Mouse (Mus musculus) layer of hippocampus, adult 18-20 months (tissue): ENCODE measurements around the gene Dnajc11. TPM values are rescaled to one million over a fixed set of nuclear protein-coding genes. Genes with fewer than 3 reads are reported as not detected.

Source experiments
- DNase-seq, 2 experiments: peaks; one replicate each; pipeline ENCODE4 v3.0.0; 2022; ENCODE audit warnings: low spot score in 2 of 2
- long read RNA-seq: library from polyadenylated mRNA; stranded (forward); transcript quantifications from one replicate; pipeline ENCODE4 v2.0.0, GENCODE M21; 2021
- total RNA-seq, 2 experiments: library from RNA; stranded (reverse); gene quantifications; 2 replicates each; pipeline ENCODE4 v1.2.3; 2021

Gene Dnajc11
- 10 to 100 TPM; 65.4 to 67.7 TPM for total RNA-seq
- long read RNA-seq, transcript Dnajc11-201 (16 exons, 3,151 nt): major isoform, 130 of 147 reads
- long read RNA-seq, partial matches to known transcripts: 4 of 147 reads
- long read RNA-seq, other reads (novel, unspliced or antisense): 13 of 147 reads

DNA sequence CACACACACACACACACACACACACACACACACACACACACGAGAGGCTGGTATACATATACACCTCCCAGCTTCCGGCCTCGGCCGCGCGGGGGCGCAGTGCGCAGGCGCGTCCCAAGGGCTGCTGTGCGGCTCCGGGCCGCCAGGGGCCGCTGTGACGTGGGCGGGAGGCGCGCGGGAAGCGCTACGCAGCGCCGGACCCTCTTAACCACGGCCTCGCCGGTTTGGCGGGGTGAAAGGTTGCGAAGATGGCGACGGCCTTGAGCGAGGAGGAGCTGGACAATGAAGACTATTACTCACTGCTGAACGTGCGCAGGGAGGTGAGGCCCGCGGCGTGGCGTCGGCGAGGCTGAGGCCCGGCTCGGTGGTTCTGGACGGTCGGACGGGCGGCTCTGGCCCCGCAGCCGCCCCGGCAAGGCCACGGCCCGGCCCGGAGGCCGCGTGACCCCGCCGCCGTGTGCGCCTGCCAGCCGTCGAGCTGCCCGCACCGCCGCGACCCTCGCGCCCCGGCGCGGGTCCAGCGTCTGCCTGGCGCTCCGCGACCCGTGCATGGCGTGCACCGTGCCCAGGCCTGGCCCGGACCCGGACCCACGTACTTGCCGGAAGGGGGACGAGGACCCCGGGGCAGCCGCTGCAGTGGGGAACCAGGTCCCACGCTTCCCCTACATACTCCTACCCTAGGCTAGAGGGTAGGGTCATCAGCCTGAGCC lies at the start of gene Dnajc11:
TSS of gene Dnajc11 (plus strand) at position 187 of the 710 bp plus-strand sequence.
- peak; percentile 92 to 94 for DNase-seq

DNA sequence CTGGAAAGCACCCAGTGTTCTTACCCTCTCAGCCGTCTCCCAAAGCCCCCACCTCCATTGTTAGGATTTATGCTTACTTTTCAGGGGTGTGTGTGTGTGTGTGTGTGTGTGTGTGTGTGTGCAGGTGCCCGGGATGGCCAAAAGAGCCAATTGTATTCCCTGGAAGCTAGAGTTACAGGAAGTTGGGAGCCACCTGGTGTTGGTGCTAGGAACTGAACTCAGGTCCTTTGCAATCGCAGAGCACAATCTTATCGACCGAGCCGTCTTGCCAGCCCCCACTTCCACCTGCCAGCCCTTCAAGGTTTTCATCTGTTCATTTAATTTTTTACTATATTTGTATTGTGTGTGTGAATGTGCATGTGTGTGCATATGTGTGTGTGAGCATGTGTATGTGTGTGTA lies 40.2 kb upstream of the Dnajc11 start:
- no peak for DNase-seq

DNA sequence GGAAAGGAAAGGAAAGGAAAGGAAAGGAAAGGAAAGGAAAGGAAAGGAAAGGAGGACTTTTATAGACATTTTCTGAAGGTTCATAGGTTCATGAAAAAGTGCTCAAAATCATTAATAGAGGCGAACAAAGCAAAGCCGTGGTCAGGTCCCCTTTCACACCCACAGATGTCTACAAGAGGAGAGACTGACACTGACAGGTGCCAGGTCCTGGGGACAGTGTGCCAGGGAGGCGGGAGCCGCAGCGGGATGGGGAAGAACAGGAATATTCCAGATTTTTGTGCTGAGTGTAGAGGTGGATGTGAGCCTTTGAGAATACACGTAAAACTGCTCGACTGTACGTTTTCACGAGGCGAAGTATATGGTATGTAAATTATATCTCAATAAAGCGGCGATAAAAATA lies 38.6 kb upstream of the Dnajc11 start:
- DNase-seq: no peak

DNA sequence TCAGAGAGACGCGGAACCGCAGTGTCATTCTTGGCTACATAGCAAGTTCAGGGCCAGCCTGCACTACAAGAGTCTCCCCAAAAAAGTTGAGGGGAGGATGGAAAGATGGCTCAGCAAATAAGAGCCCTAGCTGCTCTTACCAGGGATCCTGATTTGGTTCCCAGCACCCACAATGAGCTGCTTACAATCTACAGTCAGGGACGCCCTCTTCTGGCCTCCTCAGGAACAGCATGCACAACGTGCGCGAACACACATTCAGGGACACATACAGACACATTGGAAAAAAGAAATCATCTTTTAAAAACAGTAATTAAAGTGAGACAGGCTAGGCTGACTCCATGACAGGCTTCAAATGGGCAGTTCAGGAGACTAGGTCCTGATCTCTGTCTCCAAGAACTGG lies 37.9 kb upstream of the Dnajc11 start:
- DNase-seq: no peak

DNA sequence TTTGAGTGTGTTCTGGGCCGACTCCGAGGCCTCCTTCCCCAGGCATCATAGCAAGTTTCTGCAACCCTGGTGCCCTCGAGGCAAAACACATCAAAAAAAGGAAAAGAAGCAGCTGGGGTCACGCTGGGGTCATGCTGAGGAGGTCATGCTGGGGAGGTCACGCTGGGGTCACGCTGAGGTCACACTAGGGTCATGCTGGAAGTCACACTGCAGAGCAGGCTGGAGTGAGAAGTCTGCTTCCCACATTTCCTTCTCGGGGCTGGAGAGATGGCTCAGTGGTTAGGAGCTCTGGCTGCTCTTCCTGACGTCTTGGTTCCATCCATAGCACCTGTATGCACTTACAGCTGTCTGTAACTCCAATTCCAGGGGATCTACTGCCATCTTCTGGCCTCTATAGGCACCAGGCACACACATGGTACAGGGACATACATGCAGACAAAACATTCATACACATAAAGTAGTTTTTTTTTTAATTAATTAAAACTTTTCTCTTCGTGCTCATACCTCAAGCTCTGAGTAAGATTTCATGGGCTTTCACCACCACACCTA lies 36.3 kb upstream of the Dnajc11 start:
- DNase-seq: no peak

DNA sequence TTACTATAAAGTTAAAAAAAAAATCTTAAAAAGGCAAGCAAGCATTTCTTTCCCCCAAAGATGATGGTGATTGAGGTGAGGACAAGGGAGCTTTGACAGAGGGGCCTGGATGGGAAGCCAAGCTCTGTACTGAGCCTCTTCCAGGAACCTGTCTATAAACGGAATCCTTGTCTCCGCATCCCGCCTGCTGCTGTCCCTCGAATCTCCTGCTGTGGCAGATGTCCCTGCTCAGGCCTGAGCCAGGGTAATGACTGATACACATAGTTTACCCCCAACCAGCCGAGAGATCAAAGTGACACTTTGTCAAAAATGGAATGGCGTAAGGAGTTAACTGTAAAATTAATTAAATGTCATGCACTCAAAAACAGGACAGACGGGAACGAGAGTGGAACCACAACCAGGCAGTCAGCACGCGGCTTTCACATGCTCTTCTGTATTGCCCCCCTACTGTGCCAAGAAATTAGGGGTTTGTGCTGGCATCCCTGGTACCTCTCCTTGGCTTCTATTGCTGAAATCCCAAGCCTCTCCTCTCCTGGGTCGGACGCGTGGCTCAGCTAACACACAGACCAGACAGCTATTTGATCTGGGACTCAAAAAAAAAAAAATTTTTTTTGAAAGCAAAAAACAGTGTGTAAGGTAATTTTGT lies 34.8 kb upstream of the Dnajc11 start:
- DNase-seq: no peak

DNA sequence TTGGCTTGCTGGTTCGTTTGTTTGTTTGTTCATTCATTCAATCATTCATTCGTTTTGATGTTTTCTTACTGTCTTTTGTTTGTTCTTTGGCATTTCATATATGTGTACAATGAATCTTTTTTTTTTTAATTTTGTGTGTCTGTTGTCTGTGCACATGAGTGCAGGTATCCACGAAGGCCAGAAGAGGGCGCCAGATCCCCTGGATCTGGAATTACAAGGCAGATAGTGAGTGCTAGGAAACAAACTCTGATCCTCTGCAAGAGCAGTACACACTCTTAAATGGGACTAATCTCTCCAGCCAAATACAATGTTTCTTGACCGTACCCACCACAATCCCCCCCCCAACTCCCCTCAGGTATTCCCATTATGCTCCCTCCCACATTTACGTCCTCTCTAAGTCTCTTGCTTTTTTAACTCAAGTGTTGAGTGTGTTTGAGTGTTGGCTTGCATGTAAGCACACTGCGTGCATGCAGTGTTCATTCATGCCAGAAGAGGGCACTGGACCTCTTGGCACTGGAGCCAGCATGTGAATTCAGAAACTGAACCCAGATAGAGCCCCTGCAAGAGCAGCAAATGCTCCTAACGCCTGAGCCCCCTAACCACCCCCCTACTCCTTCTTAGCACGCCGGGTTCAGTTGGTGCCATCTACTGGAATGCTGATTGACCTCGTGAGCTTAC lies 33.6 kb upstream of the Dnajc11 start:
- no peak for DNase-seq

DNA sequence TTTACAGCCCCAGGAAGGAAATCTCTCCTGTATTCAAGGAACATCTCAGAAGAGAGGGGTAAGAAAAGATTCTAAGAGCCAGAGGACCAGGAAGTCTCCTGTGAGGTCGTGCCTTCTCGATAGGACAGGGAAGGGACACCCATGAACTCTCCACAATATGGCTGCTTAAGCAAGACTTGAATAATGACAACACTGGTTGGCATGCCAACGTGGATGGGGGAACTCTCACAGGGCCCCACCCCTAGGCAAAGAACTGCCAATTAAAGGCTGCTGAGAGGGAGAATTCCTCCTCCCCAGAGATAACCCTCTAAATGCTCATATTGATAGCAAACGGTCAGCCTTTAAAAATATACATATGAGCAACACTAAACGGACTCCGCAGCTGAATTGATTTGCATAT lies 32.8 kb upstream of the Dnajc11 start:
- no peak for DNase-seq

DNA sequence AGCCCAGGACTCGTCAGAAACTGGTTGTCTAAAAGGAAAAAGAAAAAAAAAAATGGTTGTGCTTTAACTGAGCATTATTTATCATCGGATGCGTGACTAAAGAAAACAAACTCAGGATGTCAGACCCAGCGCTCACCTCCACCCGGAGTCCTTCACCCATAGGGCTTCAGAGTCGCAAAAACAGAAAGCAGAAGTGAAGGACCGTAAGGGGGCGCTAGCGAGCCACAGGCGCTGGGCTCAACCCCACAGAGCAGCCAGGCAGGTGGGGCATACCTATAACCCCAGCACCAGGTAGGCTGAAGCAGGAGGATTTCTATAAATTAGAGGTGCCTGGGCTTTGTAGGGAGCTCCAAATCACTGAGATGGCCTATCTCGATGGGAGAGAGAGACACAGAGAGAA lies 32.1 kb upstream of the Dnajc11 start:
- DNase-seq: no peak

DNA sequence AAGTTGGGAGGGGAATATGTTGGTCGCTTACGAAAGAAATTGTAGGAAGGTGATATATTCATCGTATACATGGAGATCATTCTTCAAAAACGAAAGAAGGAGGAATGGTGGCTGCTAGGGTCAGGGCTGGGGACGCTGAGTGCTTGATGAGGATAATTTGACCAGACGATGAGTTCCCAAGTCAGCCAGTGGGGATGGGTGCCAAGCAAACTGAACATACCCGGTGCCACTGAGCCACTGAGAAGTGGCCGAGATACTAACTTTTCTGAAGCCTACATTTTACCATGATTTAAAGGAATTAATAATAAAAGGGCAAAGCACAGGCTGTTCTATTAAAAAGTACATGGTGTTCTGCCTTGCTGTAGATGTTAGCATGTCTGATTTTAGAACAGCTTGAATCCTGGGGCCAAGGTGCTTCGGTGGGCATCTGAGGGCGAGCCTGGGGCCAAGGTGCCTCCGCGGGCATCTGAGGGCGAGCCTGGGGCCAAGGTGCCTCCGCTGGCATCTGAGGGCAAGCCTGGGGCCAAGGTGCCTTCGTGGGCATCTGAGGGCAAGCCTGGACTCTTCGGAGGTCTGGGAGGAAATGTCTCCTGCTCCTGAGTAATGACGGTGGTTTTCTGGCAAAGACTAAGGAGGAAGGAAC lies 31.3 kb upstream of the Dnajc11 start:
- no peak for DNase-seq

DNA sequence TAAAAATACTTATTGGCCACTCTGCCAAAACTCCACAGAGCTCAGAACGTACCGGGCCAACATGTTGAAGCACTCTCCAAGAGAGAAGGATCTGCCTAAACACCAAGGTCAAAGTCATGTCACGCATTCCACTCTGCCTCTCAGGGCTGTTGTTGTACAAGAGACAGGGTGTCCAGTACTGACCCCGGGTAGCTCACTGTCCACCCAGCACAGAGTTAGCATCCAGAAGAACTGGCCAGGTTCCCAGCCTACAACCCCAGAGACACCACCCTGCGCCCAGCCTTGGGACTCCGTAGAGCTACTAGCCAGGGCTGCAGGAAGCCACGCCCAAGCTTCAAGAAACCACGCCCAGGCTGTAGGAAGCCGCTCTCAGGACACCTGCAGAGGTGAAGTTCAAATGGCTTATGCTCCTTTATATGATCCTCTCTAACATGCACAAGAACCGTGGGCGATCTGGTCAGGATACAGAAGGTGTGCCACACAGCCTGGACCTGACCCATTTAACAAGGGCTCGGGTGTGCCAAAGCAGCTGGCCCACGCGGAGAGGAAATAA lies 30.7 kb upstream of the Dnajc11 start:
- DNase-seq: no peak

DNA sequence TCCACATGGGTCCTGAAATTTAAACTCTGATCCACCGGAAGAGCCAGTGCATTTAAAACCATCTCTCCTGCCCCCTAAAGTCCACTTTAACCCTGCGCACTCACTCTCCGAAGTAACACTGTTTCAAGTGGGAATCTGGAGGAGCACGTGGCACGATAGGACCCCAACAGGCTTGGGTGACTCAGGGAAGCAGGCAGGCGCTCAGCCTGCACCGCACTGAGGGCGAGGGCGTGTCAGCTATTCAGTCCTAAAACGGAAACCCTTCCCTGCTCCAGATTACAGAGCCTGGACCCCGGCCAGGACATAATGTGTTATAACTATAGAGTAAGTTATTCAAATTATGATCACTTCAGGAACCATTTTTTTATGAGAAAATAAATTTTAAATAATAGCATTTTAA lies 29.4 kb upstream of the Dnajc11 start:
- no peak for DNase-seq

DNA sequence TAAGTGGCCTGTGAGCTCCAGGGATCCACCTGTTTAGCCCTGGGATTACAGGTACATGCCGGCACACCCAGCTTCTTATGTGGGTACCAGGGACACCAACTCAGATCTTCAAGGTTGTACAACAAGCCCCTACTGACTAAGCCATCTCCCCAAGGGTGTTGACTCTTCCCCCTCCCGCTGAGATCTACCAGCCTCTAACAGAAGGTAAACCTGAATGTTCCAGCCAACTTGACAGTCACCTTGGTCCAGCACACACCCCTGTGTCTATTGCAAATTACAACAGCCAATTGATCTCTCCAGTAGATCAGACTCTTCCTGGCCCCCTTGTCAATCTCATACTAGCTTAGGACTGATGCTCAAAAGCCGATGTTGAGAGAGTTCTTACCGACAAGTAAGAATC lies 27.9 kb upstream of the Dnajc11 start:
- no peak for DNase-seq

DNA sequence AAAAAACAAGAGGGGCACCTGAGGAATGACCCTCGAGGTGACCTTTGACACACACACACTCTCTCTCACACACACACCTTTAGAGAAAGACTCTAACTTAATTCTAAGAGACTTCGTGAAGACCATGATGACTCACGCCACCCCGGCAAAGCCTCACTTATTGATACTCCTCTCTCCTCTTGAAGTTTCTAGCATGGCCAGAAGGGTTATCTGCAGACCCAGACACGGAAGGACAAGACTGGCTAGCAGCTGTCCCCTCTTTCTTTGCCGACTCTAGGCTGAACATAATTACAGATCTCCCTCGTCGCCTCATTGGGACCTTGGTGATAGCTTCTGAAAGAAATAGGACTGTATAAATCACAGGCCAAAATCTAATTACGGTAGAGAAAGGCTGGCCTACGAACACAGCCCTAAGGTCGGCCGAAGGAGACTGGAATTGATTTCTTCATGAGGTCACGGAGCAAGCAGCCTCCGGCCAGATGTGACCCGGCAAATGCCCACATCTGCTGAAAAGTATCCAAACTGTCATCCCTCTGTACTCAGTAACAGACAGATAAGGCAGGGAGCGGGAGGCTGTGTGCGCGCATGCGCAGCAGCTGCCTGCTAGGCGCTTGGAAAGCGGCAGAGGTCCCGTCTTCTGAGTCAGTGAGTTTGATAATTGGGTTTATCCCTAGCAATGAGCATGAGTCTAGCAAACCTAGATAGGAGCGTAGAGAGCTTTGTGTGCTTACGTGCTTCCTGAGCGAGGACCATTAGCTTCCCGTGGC lies 25.7 kb upstream of the Dnajc11 start:
- no peak for DNase-seq

DNA sequence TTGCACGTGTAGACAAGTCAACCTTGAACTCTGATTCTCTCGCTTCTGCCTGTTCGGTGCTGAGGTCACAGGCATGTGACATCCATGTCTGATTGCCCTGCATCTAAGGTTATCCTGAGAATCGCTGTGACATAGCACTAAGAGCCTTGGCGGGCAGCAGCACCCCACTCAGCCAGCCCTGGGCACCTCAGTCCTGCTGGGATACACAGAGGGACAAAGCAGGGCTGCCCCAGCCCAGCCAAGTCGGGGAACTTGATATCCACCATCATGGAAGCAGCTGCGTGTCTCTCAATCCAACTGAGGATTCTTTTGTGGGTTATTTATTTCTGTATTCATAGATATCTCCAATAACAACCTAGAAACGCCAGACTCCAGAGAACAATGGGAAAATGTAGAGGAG lies 24.7 kb upstream of the Dnajc11 start:
- no peak for DNase-seq

DNA sequence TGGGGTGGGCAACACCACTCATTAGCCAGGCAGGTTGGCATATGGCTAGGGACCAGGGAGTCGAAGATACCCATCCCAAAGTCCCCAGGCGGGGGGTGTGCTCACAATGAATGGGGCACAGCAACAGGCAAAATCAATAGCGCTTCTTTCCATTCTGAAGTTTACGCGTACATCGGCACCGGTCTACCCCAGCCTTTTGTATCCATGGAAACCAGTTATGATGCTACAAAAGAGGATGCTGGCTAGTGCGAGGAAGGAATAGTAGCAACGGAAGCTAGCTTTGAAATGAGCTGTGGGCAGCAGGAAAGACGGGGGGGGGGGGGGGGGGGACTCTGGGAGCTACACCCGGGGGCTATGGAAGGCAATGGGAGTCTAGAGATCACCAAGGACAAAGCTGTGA lies 17.2 kb upstream of the Dnajc11 start:
- no peak for DNase-seq

DNA sequence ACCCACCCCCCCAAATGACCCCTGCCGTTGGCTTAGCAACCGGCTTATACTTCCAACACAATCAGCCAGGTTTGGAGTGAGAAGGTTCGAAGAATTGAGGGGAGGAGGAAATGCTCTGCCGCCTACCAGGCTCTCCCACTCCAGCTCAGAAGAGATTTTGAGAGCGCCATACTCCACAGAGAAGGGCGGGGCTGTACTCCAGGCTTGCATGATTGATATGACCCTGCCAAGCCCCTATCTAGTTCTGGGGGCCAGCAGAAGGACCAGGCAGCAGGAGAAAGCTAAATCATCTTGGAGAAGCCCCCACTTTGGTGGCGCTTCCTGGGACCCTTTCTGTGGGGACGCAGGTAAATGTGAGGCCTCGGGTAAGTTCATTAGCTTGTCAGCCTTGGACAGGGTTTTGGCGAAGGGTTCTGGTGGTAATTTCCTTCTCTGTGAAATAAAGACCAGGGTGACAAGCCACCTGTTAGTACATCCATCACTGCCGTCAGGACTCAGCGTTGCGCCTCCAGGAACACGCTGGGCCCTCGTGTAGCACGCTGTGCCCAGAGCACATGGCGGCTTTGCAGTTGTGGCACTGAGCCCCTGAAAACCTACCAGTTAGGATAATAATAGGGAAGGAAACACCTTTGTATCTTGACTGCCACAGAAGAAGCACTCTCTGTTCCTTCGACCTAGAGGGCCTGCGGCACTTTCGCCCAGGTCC lies 14.2 kb upstream of the Dnajc11 start:
- no peak for DNase-seq

DNA sequence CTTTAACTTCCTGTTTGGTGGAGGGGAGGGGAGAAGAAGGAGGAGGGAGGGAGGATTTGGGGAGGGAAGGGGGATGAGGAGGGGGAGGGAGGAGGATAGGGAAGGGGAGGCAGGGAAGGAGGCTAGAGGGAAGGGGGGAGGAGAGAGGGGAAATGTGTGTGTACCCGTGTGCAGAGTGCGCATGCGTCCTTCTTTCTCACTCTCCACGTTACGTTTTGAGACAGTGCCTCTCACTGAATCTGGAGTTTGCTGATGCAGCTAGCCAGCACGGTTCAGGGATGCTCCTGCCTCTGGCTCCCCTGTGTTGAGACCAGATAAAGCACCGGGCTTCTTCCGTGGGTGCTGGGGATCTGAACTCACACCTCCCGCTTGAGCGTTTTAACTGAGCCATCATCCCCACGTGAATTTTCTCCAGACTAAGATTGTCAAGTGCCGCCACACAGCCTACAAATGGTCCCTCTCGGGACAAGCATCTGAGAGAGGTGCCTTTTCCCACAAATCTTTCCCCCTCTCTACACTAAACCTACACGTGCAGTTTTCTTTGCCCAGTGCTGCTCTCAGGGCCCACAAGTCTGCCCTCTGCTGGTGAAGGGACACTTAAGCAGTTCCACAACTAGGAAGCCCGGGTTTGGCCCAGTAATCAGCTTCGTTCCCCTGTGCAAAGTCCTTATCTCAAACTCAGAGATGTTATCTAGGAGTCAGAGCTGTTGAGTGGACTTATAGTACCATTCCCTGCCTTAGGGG lies 13.4 kb upstream of the Dnajc11 start:
- DNase-seq: peak in 1 of 2 experiments; percentile 47

DNA sequence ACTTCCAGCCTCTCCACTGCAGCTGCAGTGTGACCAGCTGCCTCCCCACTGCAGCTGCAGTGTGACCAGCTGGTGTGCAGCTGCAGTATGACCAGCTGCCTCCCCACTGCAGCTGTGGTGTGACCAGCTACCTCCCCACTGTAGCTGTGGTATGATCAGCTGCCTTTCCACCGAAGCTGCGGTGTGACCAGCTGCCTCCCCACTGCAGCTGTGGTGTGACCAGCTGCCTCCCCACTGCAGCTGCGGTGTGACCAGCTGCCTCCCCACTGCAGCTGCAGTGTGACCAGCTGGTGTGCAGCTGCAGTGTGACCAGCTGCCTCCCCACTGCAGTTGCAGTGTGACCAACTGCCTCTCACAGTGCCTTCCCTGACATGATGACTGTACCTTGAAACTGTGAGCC lies 11.4 kb upstream of the Dnajc11 start:
- no peak for DNase-seq
